Mouse (Mus musculus): ENCODE results near the gene Bri3.

The Bri3 gene

DNA sequence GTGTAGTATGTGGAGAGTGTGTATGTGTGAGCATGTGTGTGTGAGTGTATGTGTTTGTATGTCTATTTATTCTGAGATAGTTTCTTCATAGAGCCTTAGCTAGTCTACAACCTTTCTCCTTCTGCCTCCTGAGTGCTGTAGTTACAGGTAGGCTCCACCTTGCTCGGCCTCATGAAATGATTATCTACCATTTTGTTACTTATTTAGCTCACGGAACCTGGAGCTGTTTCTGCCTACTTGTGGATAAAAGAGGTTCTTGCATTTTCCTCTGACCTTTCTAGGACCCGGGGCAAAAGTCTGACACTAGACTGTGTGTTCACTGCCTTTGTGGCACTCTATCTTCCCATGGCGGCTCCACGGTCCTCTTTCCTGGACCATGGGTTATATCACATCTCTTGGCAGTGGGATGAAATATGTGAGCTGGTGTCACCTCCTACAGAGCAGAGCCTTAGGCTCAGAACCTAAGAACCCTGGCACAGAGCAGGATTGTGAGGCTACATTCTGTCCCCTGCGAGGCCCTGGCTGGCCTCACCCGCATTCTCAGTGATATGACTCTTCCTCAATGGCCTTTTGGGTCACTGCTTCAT lies at the start of gene Bri3:
Gene Bri3, plus strand, starts transcription at position 537 of the 587 bp plus-strand sequence.
- DNase-seq (ENCODE audit: low read depth, low spot score) = no peak

DNA sequence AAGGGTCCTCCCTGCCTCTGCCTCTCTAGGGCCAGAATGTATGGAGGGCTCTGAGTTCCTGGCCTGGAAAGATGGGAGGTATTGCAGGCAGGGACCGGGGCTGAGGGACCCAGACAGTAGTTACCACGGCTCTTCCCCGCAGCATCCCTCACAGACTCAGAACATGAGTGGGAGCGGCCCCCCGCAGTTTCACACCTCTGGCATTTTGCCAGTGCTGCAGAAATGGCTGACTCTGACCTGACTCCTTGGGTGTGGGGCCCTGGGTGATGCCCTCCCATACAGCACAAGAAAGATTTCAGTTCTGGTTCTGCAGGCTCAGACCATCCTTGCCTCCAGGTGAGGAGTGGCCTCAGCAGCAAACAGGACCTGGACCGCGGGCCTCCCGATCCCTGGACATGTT lies 48.7 kb upstream of the Bri3 start:
- DNase-seq (ENCODE audit: low read depth, low spot score) = no peak

DNA sequence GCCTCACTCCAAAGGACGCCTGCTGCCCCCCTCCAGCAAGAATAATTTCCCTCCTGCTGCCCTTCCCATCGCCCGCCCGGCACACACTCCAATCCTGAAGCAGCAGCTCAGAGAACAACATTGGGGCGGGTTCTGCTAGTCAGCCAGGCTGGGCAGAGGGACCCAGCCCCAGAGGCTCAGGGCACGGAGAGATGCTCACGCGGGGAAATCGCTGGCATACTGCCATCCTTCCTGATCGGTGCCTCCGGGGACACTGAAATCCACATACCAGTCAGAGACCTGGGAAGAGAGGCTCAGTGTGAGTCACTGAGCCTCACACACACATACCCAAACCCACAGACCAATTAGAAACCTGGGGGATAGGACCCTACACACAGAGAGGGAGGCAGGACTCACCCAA lies 43.6 kb upstream of the Bri3 start:
- no peak for DNase-seq (ENCODE audit: low read depth, low spot score)

DNA sequence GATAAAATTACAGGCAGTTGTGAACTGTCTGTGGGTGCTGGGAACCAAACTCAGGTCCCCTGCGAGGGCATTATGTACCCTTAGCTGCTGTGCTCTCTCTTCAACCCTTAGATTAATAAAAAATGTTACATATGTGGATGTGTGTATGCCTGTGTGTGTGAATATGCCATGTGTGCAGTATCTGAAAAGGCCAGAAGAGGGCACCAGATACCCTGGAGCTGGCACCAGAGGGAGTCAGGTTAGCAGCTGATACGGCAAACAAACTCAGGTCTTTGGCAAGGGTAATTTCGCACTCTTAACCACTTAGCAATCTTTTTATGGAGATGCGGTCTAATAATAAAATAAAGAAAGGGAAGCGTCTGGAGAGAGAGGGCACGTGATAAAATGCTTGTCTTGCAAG lies 41.8 kb upstream of the Bri3 start:
- DNase-seq (ENCODE audit: low read depth, low spot score) = no peak

DNA sequence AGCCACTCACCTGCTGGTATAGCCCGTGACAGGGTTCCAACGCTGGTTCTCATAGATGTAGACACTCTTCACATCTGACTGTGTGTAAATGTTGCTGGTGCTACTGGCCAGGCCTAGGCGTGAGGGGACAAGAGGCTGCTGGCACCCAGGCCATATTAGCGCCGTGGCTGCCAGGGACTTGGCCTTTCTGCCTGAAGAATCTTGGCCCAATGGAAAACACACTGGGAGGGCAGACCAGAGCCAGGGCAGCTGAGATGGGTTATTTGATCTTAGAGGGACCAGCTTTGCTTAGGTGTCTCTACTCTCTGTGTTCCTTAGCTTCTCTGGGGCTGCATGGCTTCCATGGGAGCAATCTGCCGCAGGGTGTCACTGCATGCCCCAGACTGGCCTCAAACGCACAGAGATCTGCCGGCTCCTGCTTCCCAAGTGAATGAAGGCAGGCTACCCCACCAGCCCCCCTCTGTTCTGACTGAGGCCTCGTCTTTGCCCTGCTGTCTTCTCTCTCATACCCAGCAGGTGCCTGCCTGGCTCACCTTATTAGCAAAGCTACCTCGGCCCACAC lies 40.8 kb upstream of the Bri3 start:
- no peak for DNase-seq (ENCODE audit: low read depth, low spot score)

DNA sequence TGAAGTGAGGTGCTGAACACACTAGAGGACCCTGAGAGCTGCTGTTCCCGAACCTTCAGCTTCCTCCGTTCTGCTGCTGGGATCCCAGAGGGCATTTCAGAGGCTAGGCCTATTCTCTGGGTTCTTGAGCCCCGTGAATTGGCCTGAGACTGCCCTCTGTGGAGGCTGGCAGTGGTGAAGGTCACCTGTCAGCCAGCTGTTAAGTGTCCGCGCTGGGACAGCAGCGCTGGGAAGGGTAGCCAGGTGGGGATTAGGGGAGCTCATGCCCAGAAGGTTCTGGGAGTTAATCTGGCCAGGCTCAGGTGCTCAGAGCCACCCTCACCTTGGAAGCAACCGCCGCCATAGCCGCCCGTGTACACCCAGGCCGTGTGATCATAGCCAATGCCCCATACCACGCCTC lies 39.9 kb upstream of the Bri3 start:
- DNase-seq (ENCODE audit: low read depth, low spot score) = no peak

DNA sequence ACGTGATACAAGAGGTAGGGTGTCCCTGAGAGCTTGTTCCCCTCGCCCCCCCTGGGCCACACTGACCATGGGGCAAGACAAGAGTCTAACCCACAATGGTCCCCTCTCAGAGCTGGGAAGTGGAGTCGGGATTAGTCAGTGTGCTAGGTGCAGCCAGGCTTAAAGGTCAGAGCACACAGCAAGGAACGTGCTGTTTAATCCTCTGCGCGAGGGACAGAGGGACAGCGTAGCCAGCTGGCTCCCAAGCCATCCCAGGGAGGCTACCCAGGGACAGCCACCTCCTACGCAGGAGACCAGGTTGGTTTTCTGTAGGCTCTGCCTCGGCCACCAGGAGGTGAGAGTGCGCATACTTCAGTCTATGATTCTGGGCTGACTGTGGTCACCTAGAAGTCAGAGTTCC lies 39.3 kb upstream of the Bri3 start:
- DNase-seq (ENCODE audit: low read depth, low spot score) = no peak

DNA sequence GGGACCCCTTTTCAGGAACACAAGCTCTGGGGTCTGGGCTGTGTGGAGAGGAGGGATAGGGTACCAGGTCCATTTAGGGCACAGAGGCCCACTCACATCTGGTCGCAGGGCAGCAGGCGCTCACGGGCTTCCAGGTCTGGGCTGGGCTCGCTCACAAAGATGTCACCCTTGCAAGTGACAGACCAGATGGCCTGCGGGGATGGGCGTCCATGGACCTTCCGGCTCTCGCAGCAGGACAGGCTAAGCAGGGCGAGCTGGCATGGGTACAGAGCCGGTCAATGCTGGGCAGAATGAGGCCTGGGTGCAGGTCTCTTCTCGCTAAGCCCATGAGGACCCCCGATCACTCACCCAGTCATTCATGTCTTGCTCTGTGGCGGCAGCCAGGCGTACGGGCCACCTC lies 38.2 kb upstream of the Bri3 start:
- no peak for DNase-seq (ENCODE audit: low read depth, low spot score)

DNA sequence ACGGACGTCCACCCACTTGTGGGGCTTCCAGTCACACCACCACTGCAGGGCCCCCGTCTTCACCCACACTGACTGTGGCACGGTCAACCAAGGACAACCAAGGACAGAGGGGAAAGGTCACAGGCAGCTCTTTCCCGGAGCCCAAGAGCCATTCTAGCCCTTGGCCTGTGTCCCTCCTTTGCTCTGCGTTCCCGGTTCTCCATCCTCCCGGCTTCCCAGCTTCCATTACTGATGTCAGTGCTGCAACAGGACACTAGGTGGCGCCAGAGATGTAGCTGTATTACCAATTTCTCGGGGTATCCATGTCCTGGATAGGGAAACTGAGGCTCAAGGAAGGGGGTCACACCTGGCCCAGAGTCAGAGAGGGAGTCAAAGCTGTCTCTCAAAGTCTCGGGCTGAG lies 36.8 kb upstream of the Bri3 start:
- DNase-seq (ENCODE audit: low read depth, low spot score) = peak; percentile 39

DNA sequence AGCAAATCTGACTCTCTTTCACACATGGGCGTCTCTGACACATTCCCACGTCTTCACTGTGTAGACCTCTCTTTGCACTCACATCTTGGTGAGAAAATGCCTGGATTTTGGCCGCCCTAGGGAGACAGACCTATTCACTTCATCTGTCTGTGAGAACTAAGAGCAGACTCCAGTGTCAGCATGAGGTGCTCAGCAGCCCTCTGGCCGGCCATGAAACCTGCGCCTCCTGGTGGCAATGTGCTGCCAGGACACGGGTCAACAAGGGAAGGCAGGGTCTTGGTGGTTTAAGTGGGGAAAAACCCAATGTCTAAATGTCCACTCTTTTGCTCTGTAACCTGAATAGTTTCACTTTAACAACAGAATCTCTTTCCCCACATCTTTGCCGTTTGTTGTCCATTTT lies 29.8 kb upstream of the Bri3 start:
- peak; percentile 65 for DNase-seq (ENCODE audit: low read depth, low spot score)

DNA sequence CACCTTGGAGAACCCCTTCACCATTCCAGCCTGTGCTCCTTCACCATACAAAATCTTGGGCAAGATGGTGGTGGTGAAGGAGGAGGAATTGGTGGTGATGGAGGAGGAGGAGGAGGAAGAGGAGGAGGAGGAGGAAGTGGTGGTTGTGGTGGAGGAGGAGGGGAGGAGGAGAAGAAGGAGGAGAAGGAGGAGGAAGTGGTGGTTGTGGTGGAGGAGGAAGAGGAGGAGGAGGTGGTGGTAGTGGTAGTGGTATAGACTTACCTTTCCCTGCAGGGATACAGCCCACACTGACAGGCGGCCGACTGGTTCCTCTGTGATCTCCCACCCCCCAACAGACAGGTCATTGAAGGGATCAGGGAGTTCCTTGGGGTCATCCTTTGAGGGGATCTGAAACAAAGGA lies 28.2 kb upstream of the Bri3 start:
- DNase-seq (ENCODE audit: low read depth, low spot score) = no peak

DNA sequence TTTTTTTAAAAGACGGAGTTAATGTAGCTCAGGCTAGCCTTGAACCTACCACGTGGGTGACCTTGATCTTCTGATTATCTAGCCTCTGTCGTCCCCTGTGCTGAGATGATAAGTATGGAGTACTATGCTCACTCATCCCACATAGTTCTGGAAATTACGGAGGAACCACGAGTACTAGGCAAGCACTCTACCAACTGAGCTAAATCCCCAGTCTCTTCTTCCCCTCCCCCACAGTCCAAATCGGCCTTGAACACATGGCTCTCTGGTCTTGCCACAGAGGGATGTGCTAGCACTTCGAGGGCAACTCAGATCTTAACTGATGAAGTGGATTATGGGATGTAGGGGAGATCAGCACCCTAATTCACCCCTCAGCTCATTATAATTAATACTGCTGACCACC lies 26.2 kb upstream of the Bri3 start:
- no peak for DNase-seq (ENCODE audit: low read depth, low spot score)

DNA sequence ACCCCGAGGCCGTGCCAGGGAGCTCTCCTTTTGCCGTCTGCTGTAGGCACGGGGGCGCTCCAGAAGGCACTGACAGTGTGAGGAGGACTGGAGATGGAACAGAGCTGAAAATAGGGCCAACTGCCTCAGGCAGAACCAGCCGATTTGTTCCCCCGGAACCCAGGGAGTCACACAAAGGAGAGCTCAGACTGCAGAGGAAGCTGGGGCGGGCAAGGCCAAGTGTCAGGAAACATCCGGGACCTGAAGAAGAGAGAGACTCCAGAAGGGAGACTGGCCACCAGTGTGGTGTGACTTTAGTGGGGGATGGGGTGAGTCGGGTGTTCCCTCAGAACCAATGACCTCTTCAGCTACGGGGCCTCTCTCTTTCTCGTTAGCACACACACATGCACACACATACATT lies 24.9 kb upstream of the Bri3 start:
- DNase-seq (ENCODE audit: low read depth, low spot score) = peak; percentile 22

DNA sequence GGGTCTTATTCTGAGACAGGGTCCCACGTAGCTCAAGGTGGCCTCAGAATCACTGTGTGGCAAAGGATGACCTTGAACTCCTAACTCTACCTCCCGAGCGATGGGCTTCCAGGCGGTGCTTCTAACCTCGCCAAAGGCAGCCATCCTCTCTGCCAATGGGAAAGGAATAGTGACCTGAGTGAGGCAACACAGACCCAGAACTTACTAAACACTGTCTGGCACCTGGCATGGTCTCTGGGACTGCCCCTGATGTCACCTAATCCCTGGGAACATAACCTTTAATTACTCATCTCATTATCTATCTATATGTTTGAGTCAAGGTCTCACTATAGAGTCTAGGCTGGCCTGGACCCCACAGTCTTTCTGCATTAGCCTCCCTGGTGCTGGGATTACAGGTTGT lies 24.3 kb upstream of the Bri3 start:
- DNase-seq (ENCODE audit: low read depth, low spot score) = no peak

DNA sequence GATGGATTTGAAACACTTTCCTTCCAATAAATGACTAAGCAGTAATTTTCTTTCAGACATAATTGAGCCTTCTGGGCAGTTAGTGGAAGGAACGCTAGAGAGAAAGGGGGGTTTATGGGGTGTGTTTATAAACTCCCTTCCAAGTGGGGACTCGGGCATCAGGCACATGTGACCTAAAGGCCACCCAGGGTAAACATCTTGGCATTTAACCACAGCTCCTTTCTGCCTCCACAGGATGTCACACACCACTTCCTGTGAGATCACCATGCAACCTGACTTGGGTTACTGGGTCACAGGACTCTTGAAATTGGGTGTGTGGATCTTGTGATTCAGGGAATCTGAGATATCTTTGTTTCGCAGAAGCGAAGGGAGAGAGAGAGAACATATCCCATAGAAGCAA lies 22.9 kb upstream of the Bri3 start:
- DNase-seq (ENCODE audit: low read depth, low spot score) = no peak

DNA sequence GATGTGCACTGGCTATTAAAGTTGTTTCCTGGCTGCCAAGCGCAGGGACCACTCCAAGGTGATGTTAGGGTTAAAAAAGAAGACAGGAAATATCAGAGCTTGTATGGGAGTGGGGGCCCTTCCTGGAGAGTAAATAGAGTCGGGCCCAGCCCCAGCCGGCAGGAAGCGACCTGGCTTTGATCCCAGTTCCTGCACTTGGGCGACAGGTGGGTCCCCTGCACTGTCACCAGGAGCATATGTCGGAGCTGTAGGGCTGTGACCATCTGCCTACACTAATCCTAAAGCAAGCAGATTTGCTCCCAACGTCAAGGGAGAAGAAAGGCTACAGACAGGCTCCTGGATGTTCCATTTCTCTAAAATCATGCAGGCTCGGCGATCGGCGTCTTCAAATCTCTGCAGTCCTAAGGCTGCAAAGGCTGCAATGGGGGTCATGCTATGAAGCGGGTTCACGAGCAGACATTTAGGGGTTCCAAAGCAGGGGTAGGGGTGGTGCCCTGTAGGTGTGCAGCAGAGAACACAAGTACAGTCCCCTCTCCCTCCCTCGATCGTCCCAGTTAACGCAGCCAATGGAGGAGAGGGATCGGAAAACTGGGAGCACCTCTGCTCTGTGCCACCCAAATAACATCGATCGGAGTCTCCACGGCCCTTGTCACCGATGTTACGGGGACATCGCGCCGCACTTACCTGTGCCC lies 21.3 kb upstream of the Bri3 start:
- DNase-seq (ENCODE audit: low read depth, low spot score) = no peak

DNA sequence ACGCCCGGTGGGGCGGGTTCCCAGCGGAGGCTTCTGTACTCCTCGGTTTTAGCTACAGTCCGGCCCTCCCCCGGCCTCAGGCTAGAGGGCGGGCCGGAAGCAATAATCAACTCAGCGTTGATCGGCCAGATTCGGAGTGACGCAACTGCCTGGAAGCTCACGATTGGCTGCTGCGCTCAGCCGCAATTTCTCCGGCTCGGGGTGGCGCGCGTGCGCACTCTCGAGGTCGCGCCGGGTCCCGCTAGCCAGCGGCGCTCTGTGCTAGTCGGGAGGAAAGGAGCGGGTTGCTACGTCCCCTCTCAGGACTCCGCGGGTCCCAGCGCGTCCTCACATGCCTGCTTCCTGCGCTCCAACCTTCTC lies 20.8 kb upstream of the Bri3 start, which contains the start of gene Tecpr1:
Gene Tecpr1, minus strand, starts transcription at position 113 of the 360 bp plus-strand sequence.
- DNase-seq (ENCODE audit: low read depth, low spot score) = peak; percentile 95

DNA sequence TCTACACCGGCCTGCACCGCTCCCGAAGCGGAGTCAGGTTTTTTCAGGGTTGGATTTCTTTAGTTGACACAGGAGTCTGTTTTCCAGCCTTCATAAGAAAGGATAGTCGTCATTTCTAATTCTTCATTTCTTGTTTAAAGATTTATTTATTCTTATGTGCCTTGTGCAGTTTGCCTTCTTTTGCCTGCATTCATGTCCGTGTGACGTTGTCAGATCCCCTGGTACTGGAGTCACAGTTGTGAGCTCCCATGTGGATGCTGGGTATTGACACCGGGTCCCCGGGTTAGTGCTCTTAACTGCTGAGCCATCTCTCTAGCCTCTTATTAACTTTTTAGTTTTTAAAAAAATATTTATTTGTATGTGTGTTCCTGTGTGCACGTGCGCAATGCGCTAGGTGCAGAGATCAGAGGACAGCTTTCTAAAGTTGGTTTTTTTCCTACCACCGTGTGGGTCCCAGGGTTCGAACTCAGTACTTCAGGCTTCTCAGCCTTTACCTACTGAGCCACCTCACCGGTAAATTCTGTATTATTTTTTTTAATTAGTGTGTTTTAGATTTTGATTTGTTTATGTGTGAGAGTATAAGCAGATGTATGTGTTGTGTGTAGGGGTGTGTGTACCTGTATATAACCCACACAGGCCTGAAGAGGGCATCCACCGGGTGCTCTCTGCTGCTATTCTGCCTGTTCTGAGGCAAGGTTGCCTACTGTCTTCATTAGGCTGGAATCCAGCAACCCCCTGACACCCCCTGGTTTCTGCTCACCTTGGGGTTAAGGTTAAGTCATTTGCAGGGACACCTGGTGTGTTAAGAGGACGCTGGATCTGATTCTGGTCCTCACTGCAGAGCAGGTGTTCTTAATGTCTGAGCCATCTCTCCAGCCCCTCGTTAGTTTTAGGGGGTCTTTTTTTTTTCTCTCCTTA lies 20.1 kb upstream of the Bri3 start:
- DNase-seq (ENCODE audit: low read depth, low spot score) = no peak

DNA sequence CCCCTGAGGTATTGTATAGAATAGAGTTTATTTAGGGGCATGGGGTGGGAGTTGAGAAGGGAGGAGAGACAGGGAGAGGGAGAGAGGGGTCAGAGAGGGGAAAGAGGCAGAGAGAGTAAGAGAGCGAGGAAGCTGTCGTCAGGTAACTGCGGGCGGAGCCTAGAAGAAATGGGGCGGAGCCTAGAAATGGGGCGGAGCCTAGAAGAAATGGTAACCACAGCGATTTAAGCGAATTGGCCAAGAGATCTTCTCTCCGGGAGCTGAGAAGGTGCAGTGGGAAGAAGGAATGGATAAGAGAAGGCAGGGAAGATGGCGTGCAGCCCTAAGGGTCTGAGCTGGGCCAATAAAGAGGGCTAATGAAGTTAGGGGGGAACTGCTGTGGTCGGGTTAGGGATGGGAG lies 18.0 kb upstream of the Bri3 start:
- no peak for DNase-seq (ENCODE audit: low read depth, low spot score)

DNA sequence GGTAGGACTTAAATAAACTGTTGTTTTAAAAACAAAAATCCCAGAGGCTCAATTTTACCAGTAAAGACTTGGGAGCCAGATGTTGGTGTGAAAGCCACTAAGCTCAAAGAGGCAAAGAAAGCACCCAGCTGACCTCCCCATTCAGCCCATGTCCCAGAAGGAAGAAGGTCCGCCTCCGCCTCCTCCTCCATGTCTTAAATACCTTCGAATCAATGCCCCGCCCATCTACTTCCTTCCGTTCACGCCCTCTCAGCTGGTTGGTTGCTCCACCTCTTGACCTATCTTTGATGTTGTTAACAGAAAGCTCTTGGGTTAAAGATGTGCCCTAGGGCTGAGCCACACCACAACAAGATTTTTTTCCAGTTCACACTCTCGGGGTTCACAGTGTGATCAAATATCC lies 14.0 kb upstream of the Bri3 start:
- DNase-seq (ENCODE audit: low read depth, low spot score) = no peak

DNA sequence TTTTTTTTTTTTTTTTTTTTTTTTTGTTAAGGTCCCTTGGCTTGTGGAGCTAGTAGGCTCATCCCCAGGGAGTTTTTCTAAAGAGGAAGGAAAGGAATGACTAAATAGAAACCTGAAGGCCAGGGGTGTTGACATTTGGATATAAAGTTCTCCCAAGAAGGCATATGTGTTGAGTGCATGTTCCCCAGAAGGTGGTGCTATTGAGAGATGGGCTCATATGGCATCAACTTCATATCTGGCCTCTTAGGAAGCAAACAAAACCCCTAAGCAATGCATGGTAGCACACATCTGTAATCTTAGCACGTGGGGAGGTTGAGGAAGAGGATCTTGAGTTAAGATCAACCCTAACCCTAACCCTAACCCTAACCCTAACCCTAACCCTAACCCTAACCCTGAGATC lies 12.8 kb upstream of the Bri3 start:
- DNase-seq (ENCODE audit: low read depth, low spot score) = no peak

DNA sequence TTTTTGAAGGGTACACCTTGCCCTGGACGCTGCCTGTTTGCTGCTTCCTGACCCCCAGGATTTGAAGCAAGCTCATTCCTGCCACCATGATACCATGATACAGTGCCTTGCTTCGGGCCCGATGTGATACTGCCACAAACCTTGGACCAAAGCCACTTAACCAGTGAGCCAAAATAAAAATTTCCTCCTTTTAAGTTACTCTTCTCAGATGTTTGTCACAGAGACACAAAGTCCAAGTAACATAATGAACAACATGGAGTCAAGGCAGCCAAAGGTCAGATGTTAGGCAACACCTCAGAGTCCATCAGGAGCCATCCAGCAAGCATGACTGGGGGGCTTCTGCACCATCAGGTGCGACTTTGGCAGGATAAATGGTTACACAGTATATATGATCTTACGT lies 11.7 kb upstream of the Bri3 start:
- DNase-seq (ENCODE audit: low read depth, low spot score) = no peak

DNA sequence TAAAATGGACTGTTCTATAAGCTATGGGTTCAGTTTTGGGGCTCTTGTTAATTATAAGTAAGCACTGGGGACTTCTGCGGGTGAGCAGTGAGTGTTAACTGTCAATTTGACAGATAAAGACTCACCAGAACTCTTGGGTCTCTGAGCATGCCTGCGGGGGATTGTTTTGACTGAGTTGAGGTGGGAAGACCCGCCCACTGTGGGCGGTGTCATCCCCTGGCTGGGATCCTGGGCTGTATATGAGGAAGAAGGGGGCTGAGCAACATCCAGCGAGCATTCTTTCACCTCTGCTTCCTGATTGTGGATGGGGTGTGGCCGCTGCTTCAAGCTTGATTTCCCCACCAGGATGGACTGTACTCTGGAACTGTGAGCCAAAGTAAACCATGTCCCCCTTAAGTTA lies 10.0 kb upstream of the Bri3 start:
- DNase-seq (ENCODE audit: low read depth, low spot score) = no peak
